Mouse (Mus musculus): ENCODE measurements around the gene Dcbld2. TPM values are rescaled to one million over a fixed set of nuclear protein-coding genes. Genes with fewer than 3 reads are reported as not detected.
A peak's percentile ranks its signal among the peaks of the same experiment; 100 is the strongest.

Dcbld2 gene
- polyA plus RNA-seq, 1 experiment from 2014 or later, result 4.8 TPM

GRCm38 (mm10) chr16:58409825-58410224 is 1.6 kb downstream of the Dcbld2 start:
- no peak for ATAC-seq (replicated peaks; ENCODE audit: low FRiP score)
- H3K9ac ChIP-seq, result peak overlapping the region; percentile 88
- WGBS, result 22% methylated on average over 7 of the region's 7 CpGs

GRCm38 (mm10) chr16:58414801-58415200 is 6.6 kb downstream of the Dcbld2 start:
- no peaks in the 10 kb centered on the region for H3K27me3 ChIP-seq
- no peak overlapping the region for H3K4me2 ChIP-seq
- no peak overlapping the region for H3K4me3 ChIP-seq (replicated peaks)
- WGBS, result 90% methylated on average over 4 of the region's 4 CpGs
- no peak overlapping the region for H3K27ac ChIP-seq
- H3K36me3 ChIP-seq, result no peaks in the 10 kb centered on the region
- H3K9ac ChIP-seq, result no peak overlapping the region
- ATAC-seq (replicated peaks; ENCODE audit: low FRiP score), result no peak
- H3K9me3 ChIP-seq (replicated peaks), result no peaks in the 10 kb centered on the region
- peaks cover 11% of the 10 kb centered on the region for H3K4me1 ChIP-seq

More at GRCm38 (mm10) chr16:58409825-58410224, 1.6 kb downstream of the Dcbld2 start:
- 0 out of 2 replicates have a peak overlapping the region, but pooled peaks have one; percentile 87 for H3K27ac ChIP-seq
- H3K9me3 ChIP-seq (replicated peaks), result no peaks in the 10 kb centered on the region
- no peaks in the 10 kb centered on the region for H3K36me3 ChIP-seq
- peak overlapping the region; percentile 89 for H3K4me3 ChIP-seq (replicated peaks)
- no peaks in the 10 kb centered on the region for H3K27me3 ChIP-seq
- peak overlapping the region; percentile 80 for H3K4me2 ChIP-seq
- peaks cover 23% of the 10 kb centered on the region for H3K4me1 ChIP-seq

GRCm38 (mm10) chr16:58415500-58415899 is 7.3 kb downstream of the Dcbld2 start:
- no peaks in the 10 kb centered on the region for H3K27me3 ChIP-seq
- no peaks in the 10 kb centered on the region for H3K36me3 ChIP-seq
- H3K4me2 ChIP-seq, result no peak overlapping the region
- no peak for ATAC-seq (replicated peaks; ENCODE audit: low FRiP score)
- H3K27ac ChIP-seq, result no peak overlapping the region
- H3K9ac ChIP-seq, result no peak overlapping the region
- WGBS, result 98% methylated on average over 2 of the region's 2 CpGs
- H3K9me3 ChIP-seq (replicated peaks), result no peaks in the 10 kb centered on the region
- H3K4me3 ChIP-seq (replicated peaks), result no peak overlapping the region
- H3K4me1 ChIP-seq, result 0 out of 2 replicates have a peak, but pooled peaks cover 8% of the 10 kb centered on the region

GRCm38 (mm10) chr16:58421696-58422354 is 13.6 kb downstream of the Dcbld2 start:
- H3K4me2 ChIP-seq, result no peak overlapping the region
- H3K4me1 ChIP-seq, result peaks cover 11% of the 10 kb centered on the region
- no peaks in the 10 kb centered on the region for H3K9me3 ChIP-seq (replicated peaks)
- no peaks in the 10 kb centered on the region for H3K27me3 ChIP-seq
- no peaks in the 10 kb centered on the region for H3K36me3 ChIP-seq
- ATAC-seq (replicated peaks; ENCODE audit: low FRiP score), result peak; percentile 60
- no peak overlapping the region for H3K9ac ChIP-seq
- H3K27ac ChIP-seq, result no peak overlapping the region
- WGBS, result 34% methylated on average over 11 of the region's 11 CpGs
- H3K4me3 ChIP-seq (replicated peaks), result no peak overlapping the region

GRCm38 (mm10) chr16:58430246-58430645 is 22.0 kb downstream of the Dcbld2 start:
- ATAC-seq (replicated peaks; ENCODE audit: low FRiP score), result no peak
- Histone ChIP-seq H3K4me3 (replicated peaks) (no peak overlapping the region), H3K4me2 (no peak overlapping the region), H3K9ac (no peak overlapping the region), H3K27ac (0 out of 2 replicates have a peak overlapping the region, but pooled peaks have one; percentile 22), H3K9me3 (replicated peaks) (no peaks in the 10 kb centered on the region), H3K36me3 (peaks cover 19% of the 10 kb centered on the region; the same call in 1 of the 2 replicates), H3K27me3 (no peaks in the 10 kb centered on the region), H3K4me1 (peaks cover 12% of the 10 kb centered on the region)
- 85% methylated on average over 7 of the region's 7 CpGs for WGBS

- 90% methylated on average over 1 of the region's 1 CpGs for WGBS
- ATAC-seq (replicated peaks; ENCODE audit: low FRiP score), result no peak
Observed at GRCm38 (mm10) chr16:58432384-58432783, 24.1 kb downstream of the Dcbld2 start.

GRCm38 (mm10) chr16:58444735-58445134 is 36.5 kb downstream of the Dcbld2 start:
- Histone ChIP-seq H3K4me2 (no peak overlapping the region), H3K9me3 (replicated peaks) (no peaks in the 10 kb centered on the region), H3K4me1 (no peaks in the 10 kb centered on the region), H3K4me3 (replicated peaks) (no peak overlapping the region), H3K27ac (no peak overlapping the region), H3K27me3 (no peaks in the 10 kb centered on the region), H3K9ac (no peak overlapping the region), H3K36me3 (peaks cover 14% of the 10 kb centered on the region)
- no peak for ATAC-seq (replicated peaks; ENCODE audit: low FRiP score)
- 79% methylated on average over 6 of the region's 6 CpGs for WGBS

More at GRCm38 (mm10) chr16:58432384-58432783, 24.1 kb downstream of the Dcbld2 start:
- Histone ChIP-seq H3K4me2 (no peak overlapping the region), H3K36me3 (peaks cover 30% of the 10 kb centered on the region), H3K9ac (no peak overlapping the region), H3K27me3 (no peaks in the 10 kb centered on the region), H3K9me3 (replicated peaks) (no peaks in the 10 kb centered on the region), H3K27ac (no peak overlapping the region), H3K4me3 (replicated peaks) (no peak overlapping the region), H3K4me1 (peaks cover 10% of the 10 kb centered on the region)

- peaks cover 30% of the 10 kb centered on the region for H3K36me3 ChIP-seq
- no peaks in the 10 kb centered on the region for H3K9me3 ChIP-seq (replicated peaks)
- H3K4me1 ChIP-seq, result no peaks in the 10 kb centered on the region
- H3K4me3 ChIP-seq (replicated peaks), result no peak overlapping the region
- no peaks in the 10 kb centered on the region for H3K27me3 ChIP-seq
- WGBS, result 97% methylated on average over 4 of the region's 4 CpGs
- H3K4me2 ChIP-seq, result no peak overlapping the region
- H3K9ac ChIP-seq, result no peak overlapping the region
- no peak for ATAC-seq (replicated peaks; ENCODE audit: low FRiP score)
- H3K27ac ChIP-seq, result no peak overlapping the region
Observed at GRCm38 (mm10) chr16:58446281-58447259, 38.3 kb downstream of the Dcbld2 start.

GRCm38 (mm10) chr16:58449073-58449472 is 40.8 kb downstream of the Dcbld2 start:
- no peaks in the 10 kb centered on the region for H3K9me3 ChIP-seq (replicated peaks)
- H3K27ac ChIP-seq, result no peak overlapping the region
- no peak overlapping the region for H3K4me2 ChIP-seq
- no peaks in the 10 kb centered on the region for H3K4me1 ChIP-seq
- 88% methylated on average over 4 of the region's 4 CpGs for WGBS
- H3K9ac ChIP-seq, result no peak overlapping the region
- H3K27me3 ChIP-seq, result no peaks in the 10 kb centered on the region
- H3K36me3 ChIP-seq, result peaks cover 37% of the 10 kb centered on the region
- H3K4me3 ChIP-seq (replicated peaks), result no peak overlapping the region
- ATAC-seq (replicated peaks; ENCODE audit: low FRiP score), result no peak

- H3K9ac ChIP-seq, result no peak overlapping the region
- H3K4me1 ChIP-seq, result no peaks in the 10 kb centered on the region
- peaks cover 42% of the 10 kb centered on the region for H3K36me3 ChIP-seq
- WGBS, result 71% methylated on average over 6 of the region's 6 CpGs
- H3K4me2 ChIP-seq, result no peak overlapping the region
- H3K9me3 ChIP-seq (replicated peaks), result no peaks in the 10 kb centered on the region
- no peak for ATAC-seq (replicated peaks; ENCODE audit: low FRiP score)
- H3K27me3 ChIP-seq, result no peaks in the 10 kb centered on the region
- no peak overlapping the region for H3K4me3 ChIP-seq (replicated peaks)
- H3K27ac ChIP-seq, result no peak overlapping the region
Observed at GRCm38 (mm10) chr16:58450648-58451047, 42.4 kb downstream of the Dcbld2 start.

GRCm38 (mm10) chr16:58451647-58452046 is 43.4 kb downstream of the Dcbld2 start:
- no peak overlapping the region for H3K9ac ChIP-seq
- WGBS, result 94% methylated on average over 5 of the region's 5 CpGs
- H3K27me3 ChIP-seq, result no peaks in the 10 kb centered on the region
- no peak for ATAC-seq (replicated peaks; ENCODE audit: low FRiP score)
- H3K4me3 ChIP-seq (replicated peaks), result no peak overlapping the region
- no peaks in the 10 kb centered on the region for H3K4me1 ChIP-seq
- peaks cover 42% of the 10 kb centered on the region for H3K36me3 ChIP-seq
- no peak overlapping the region for H3K27ac ChIP-seq
- no peaks in the 10 kb centered on the region for H3K9me3 ChIP-seq (replicated peaks)
- no peak overlapping the region for H3K4me2 ChIP-seq

GRCm38 (mm10) chr16:58453138-58453537 is 44.9 kb downstream of the Dcbld2 start:
- H3K27ac ChIP-seq, result no peak overlapping the region
- no peak for ATAC-seq (replicated peaks; ENCODE audit: low FRiP score)
- no peak overlapping the region for H3K4me3 ChIP-seq (replicated peaks)
- H3K36me3 ChIP-seq, result peaks cover 41% of the 10 kb centered on the region
- no peak overlapping the region for H3K4me2 ChIP-seq
- H3K9ac ChIP-seq, result no peak overlapping the region
- no peaks in the 10 kb centered on the region for H3K9me3 ChIP-seq (replicated peaks)
- H3K4me1 ChIP-seq, result no peaks in the 10 kb centered on the region
- no peaks in the 10 kb centered on the region for H3K27me3 ChIP-seq
- WGBS, result 37% methylated on average over 3 of the region's 3 CpGs

All from kidney, embryonic 15.5 days (tissue).